Mouse (Mus musculus) liver, adult 2 months (tissue): ENCODE results near the gene Pttg1.

Experiments
- CTCF ChIP-seq: fragments of 200-500 bp; IDR thresholded peaks from 2 replicates; pipeline ENCODE4 v1.5.1; 2011; ENCODE audit warnings: low read depth, low read length, control low read depth
- POLR2A ChIP-seq: fragments of 200-500 bp; IDR thresholded peaks from 2 replicates; pipeline ENCODE4 v1.6.1; 2011; ENCODE audit warnings: low read length, control low read depth; ENCODE audit not compliant: insufficient read depth; ENCODE audit errors: extremely low read depth

DNA sequence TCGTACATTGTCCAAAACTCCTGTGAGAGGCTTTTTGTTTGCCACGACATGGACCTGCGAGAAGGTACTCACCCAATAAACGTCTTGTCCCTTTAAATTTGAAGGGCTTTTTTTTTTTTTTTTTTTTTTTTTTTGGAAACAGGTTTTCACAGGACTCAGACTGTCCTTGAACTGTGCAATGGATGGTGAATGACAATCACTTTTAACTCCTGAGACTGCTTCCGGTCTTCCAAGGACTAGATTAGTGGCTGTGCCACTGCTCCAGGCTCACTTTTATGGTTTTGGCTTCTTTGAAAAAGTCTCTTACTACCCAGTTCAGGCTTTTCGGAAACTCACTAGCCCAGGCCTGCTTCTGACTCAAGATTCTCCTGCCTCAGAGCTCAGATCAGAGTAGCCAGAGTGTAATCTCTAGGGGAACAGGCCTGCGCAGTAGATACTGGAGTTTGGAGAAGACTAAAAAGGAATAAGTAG, 398 bp upstream of the Pttg1 start:
- TF ChIP-seq CTCF = no peak
- TF ChIP-seq POLR2A = no peak
